Mouse (Mus musculus): Measurements from ENCODE around the gene Alox12. TPM values are rescaled to one million over a fixed set of nuclear protein-coding genes. Genes with fewer than 3 reads are reported as not detected.

The Alox12 gene
- polyA plus RNA-seq, 1 experiment from 2014 or later = 6.6 TPM

GRCm38 (mm10) chr11:70215301-70215700, 39.9 kb downstream of the Alox12 start:
- H3K27me3 ChIP-seq (ENCODE audit: insufficient read depth, low read length) = peaks cover 36% of the 10 kb centered on the region
- ATAC-seq (ENCODE audit: insufficient read depth) (no peak), DNase-seq (no peak)
- no peaks in the 10 kb centered on the region for H3K9me3 ChIP-seq (ENCODE audit: low read depth, low read length)
- no peak for TF ChIP-seq CTCF (IDR thresholded peaks at IDR 0.05; ENCODE audit: low read depth)
- H3K27ac ChIP-seq (ENCODE audit: low read depth) = no peak overlapping the region
- H3K4me3 ChIP-seq (ENCODE audit: low read depth, low read length) = no peak overlapping the region
- no peak overlapping the region for H3K9ac ChIP-seq
- WGBS = 13% methylated on average over 22 of the region's 22 CpGs
- H3K36me3 ChIP-seq (ENCODE audit: insufficient read depth) = no peaks in the 10 kb centered on the region
- 0 out of 2 replicates have a peak, but pooled peaks cover 8% of the 10 kb centered on the region for H3K4me1 ChIP-seq (ENCODE audit: insufficient read depth)
- no peak overlapping the region for H3K4me2 ChIP-seq

GRCm38 (mm10) chr11:70214856-70215209, 40.3 kb downstream of the Alox12 start:
- DNase-seq (no peak), ATAC-seq (ENCODE audit: insufficient read depth) (no peak)
- H3K4me2 ChIP-seq = peak overlapping the region; percentile 61
- no peaks in the 10 kb centered on the region for H3K36me3 ChIP-seq (ENCODE audit: insufficient read depth)
- no peak for TF ChIP-seq CTCF (IDR thresholded peaks at IDR 0.05; ENCODE audit: low read depth)
- peaks cover 36% of the 10 kb centered on the region for H3K27me3 ChIP-seq (ENCODE audit: insufficient read depth, low read length)
- peak overlapping the region; percentile 31; the same call in 1 of the 2 replicates for H3K4me3 ChIP-seq (ENCODE audit: low read depth, low read length)
- 0 out of 2 replicates have a peak, but pooled peaks cover 8% of the 10 kb centered on the region for H3K4me1 ChIP-seq (ENCODE audit: insufficient read depth)
- no peaks in the 10 kb centered on the region for H3K9me3 ChIP-seq (ENCODE audit: low read depth, low read length)
- no peak overlapping the region for H3K27ac ChIP-seq (ENCODE audit: low read depth)
- WGBS = 7% methylated on average over 18 of the region's 18 CpGs
- no peak overlapping the region for H3K9ac ChIP-seq

- 2% methylated on average over 45 of the region's 46 CpGs for WGBS
- Histone ChIP-seq H3K27me3 (ENCODE audit: insufficient read depth, low read length) (peaks cover 36% of the 10 kb centered on the region), H3K4me3 (ENCODE audit: low read depth, low read length) (peak overlapping the region; percentile 31), H3K9ac (peak overlapping the region; percentile 43), H3K27ac (ENCODE audit: low read depth) (no peak overlapping the region), H3K36me3 (ENCODE audit: insufficient read depth) (no peaks in the 10 kb centered on the region), H3K4me2 (peak overlapping the region; percentile 61), H3K4me1 (ENCODE audit: insufficient read depth) (0 out of 2 replicates have a peak, but pooled peaks cover 8% of the 10 kb centered on the region), H3K9me3 (ENCODE audit: low read depth, low read length) (no peaks in the 10 kb centered on the region)
- ATAC-seq (ENCODE audit: insufficient read depth) = peak; percentile 37; the same call in 1 of the 2 replicates
- no peak for DNase-seq
- TF ChIP-seq CTCF (IDR thresholded peaks at IDR 0.05; ENCODE audit: low read depth) = no peak
Observed at GRCm38 (mm10) chr11:70214191-70214855, 40.8 kb downstream of the Alox12 start.

DNA sequence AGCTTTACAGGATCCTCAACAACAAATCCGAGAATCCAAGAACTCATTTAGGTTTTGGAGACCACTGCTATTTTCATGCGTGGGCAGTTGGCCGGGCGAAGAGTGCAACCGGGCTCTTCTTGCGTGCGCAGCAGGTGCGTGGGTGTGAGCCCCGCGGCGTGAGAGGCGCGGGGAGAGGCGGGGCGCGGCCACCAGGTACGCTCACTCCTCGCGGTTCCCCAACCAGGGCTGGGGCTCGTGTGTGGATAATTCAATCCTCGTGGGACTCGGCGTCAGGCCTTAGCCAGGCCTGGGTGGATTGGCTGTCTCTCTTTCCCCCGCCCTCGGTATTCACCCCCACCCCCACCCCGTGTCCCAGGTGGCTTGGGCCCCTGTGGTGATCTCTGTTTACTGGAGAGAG, 41.4 kb downstream of the Alox12 start:
- TF ChIP-seq CTCF (IDR thresholded peaks at IDR 0.05; ENCODE audit: low read depth) = no peak
- no peak overlapping the region for H3K27ac ChIP-seq (ENCODE audit: low read depth)
- ATAC-seq (ENCODE audit: insufficient read depth) (no peak), DNase-seq (no peak)
- peak overlapping the region; percentile 43; the same call in 1 of the 2 replicates for H3K9ac ChIP-seq
- no peaks in the 10 kb centered on the region for H3K9me3 ChIP-seq (ENCODE audit: low read depth, low read length)
- peak overlapping the region; percentile 31 for H3K4me3 ChIP-seq (ENCODE audit: low read depth, low read length)
- H3K4me1 ChIP-seq (ENCODE audit: insufficient read depth) = 0 out of 2 replicates have a peak, but pooled peaks cover 8% of the 10 kb centered on the region
- peaks cover 36% of the 10 kb centered on the region for H3K27me3 ChIP-seq (ENCODE audit: insufficient read depth, low read length)
- 8% methylated on average over 26 of the region's 26 CpGs for WGBS
- H3K4me2 ChIP-seq = peak overlapping the region; percentile 61
- H3K36me3 ChIP-seq (ENCODE audit: insufficient read depth) = no peaks in the 10 kb centered on the region

GRCm38 (mm10) chr11:70212896-70213295, 42.3 kb downstream of the Alox12 start:
- DNase-seq (peak; percentile 91), ATAC-seq (ENCODE audit: insufficient read depth) (no peak)
- TF ChIP-seq CTCF (IDR thresholded peaks at IDR 0.05; ENCODE audit: low read depth) = peak; percentile 77
- 6% methylated on average over 9 of the region's 9 CpGs for whole genome bisulfite sequencing
- Histone ChIP-seq H3K27ac (ENCODE audit: low read depth) (no peak overlapping the region), H3K36me3 (ENCODE audit: insufficient read depth) (no peaks in the 10 kb centered on the region), H3K9me3 (ENCODE audit: low read depth, low read length) (no peaks in the 10 kb centered on the region), H3K4me2 (no peak overlapping the region), H3K27me3 (ENCODE audit: insufficient read depth, low read length) (peaks cover 36% of the 10 kb centered on the region), H3K4me3 (ENCODE audit: low read depth, low read length) (no peak overlapping the region), H3K4me1 (ENCODE audit: insufficient read depth) (0 out of 2 replicates have a peak, but pooled peaks cover 8% of the 10 kb centered on the region), H3K9ac (no peak overlapping the region)

- Histone ChIP-seq H3K27ac (ENCODE audit: low read depth) (no peak within 1 kb of the TSS), H3K4me2 (peak within 1 kb of the TSS; percentile 61; the same call in 1 of the 2 replicates), H3K27me3 (ENCODE audit: insufficient read depth, low read length) (peaks cover 36% of the 10 kb centered on the region), H3K4me1 (ENCODE audit: insufficient read depth) (0 out of 2 replicates have a peak, but pooled peaks cover 8% of the 10 kb centered on the region), H3K9ac (no peak within 1 kb of the TSS), H3K4me3 (ENCODE audit: low read depth, low read length) (no peak within 1 kb of the TSS), H3K36me3 (ENCODE audit: insufficient read depth) (no peaks in the 10 kb centered on the region), H3K9me3 (ENCODE audit: low read depth, low read length) (no peaks in the 10 kb centered on the region)
- ATAC-seq (ENCODE audit: insufficient read depth) (no peak), DNase-seq (no peak)
- 51% methylated on average over 6 of the region's 6 CpGs for WGBS
- no peak for TF ChIP-seq CTCF (IDR thresholded peaks at IDR 0.05; ENCODE audit: low read depth)
Observed at GRCm38 (mm10) chr11:70212423-70212822, 42.7 kb downstream of the Alox12 start, which contains the start of gene Slc16a11. Gene Slc16a11 (plus strand): TSS chr11:70212752.

- no peaks in the 10 kb centered on the region for H3K36me3 ChIP-seq (ENCODE audit: insufficient read depth)
- H3K9me3 ChIP-seq (ENCODE audit: low read depth, low read length) = no peaks in the 10 kb centered on the region
- DNase-seq (no peak), ATAC-seq (ENCODE audit: insufficient read depth) (no peak)
- H3K4me1 ChIP-seq (ENCODE audit: insufficient read depth) = 0 out of 2 replicates have a peak, but pooled peaks cover 8% of the 10 kb centered on the region
- no peak overlapping the region for H3K4me2 ChIP-seq
- peaks cover 36% of the 10 kb centered on the region for H3K27me3 ChIP-seq (ENCODE audit: insufficient read depth, low read length)
- WGBS = 75% methylated on average over 6 of the region's 6 CpGs
- no peak overlapping the region for H3K9ac ChIP-seq
- no peak overlapping the region for H3K4me3 ChIP-seq (ENCODE audit: low read depth, low read length)
- no peak for TF ChIP-seq CTCF (IDR thresholded peaks at IDR 0.05; ENCODE audit: low read depth)
- no peak overlapping the region for H3K27ac ChIP-seq (ENCODE audit: low read depth)
Observed at GRCm38 (mm10) chr11:70211972-70212371, 43.2 kb downstream of the Alox12 start.

Measured in lung, embryonic 14.5 days (tissue).